Mouse (Mus musculus) lung, postnatal 36 days (tissue): Measurements from ENCODE around the gene 1700031F05Rik.
"Not testable (repeated sequence)": the region's sequence is repeated elsewhere in the genome, so short reads cannot be mapped to it uniquely, and the experiment has no call there.

ENCODE experiments used
- DNase-seq: peaks from one replicate; pipeline ENCODE4 v3.0.0; 2022; ENCODE audit warnings: mixed read lengths

1700031F05Rik gene

DNA sequence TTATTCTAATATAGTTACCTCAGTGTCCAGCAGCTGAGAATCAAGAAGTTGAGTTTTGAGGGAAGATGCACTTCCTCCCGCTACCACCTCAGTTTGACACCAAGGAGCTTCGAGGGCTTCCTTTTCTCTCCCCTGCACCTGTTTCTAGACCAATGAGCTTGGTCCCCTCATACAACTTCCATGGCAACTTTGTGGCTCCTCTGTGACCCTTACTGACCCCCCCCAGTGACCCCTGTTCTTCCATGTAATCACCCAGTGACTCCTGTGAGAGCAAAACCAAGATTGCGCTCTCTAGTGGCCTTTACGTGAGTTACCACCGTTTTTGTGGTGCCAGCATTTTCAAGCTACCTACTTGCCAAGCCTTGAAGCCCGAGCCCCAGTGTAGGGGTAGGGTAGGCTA is at the start of gene 1700031F05Rik:
1700031F05Rik (minus strand) TSS at position 101 of the 400 bp plus-strand sequence.
- no peak for DNase-seq

- not testable (repeated sequence) for DNase-seq
These were observed 47.1 kb upstream of the 1700031F05Rik start for GRCm38 (mm10) chrX:102914823-102915222.

DNA sequence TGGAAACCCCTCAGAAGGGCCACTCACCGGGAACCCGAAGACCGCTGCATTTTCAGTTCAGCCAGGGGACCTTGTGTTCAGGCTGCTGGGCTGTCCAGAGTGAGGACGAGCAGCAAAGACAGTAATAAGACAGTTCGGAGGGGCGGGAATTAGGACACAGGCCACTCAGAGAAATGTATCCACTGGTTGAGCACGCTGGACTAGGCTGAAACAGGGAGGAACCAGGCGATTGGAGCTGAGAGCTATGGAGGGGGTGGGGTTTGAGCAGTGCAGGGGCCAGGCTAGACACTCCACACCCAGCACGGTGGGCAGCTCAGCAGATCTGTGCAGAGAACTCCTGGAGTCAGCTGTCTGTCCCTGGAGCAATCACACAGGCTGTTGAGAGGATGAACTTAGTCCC is 40.8 kb upstream of the 1700031F05Rik start, which contains the start of the genes Dmrtc1a and 1700011M02Rik:
Dmrtc1a (minus strand) TSS at position 101 of the 400 bp plus-strand sequence.
1700011M02Rik (plus strand) TSS at position 319 of the 400 bp plus-strand sequence.
- DNase-seq: not testable (repeated sequence)

- not testable (repeated sequence) for DNase-seq
These were observed 13.3 kb downstream of the 1700031F05Rik start, which contains the start of gene Dmrtc1c2 for GRCm38 (mm10) chrX:102854516-102854915. Gene Dmrtc1c2, minus strand, starts transcription at chrX:102854616.

DNA sequence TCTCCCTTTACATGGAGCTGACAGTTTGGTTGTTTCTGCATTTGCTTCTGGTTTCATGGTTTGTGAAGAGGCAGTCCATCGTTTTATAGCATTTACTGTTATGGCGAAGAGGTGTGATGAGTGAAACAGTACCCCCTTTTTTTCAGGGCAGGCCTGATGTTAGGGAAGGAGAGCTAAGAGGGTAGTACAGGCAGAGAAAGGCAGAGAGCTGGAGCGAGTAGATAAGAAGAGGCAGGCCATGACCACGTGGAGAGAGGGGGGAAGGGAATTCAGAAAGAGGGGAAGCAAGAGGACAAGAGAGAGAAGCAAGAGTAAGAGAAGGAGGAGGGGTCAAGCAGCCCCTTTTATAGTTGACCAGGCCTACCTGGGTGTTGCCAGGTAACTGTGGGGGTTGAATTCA is 55.5 kb downstream of the 1700031F05Rik start:
- no peak for DNase-seq
